Mouse (Mus musculus) layer of hippocampus, adult 2 months (tissue): ENCODE results near the gene Naa35. TPM values are rescaled to one million over a fixed set of nuclear protein-coding genes. Genes with fewer than 3 reads are reported as not detected.

Experiments used
- DNase-seq, 2 experiments: peaks; one replicate each; pipeline ENCODE4 v3.0.0; 2022; ENCODE audit warnings: low spot score in 2 of 2
- H3K27ac ChIP-seq: fragments of 200-600 bp; 2 replicates; pipeline ENCODE4 v1.8.1; 2022
- H3K4me3 ChIP-seq: fragments of 200-600 bp; 2 replicates; pipeline ENCODE4 v1.8.1; 2022; ENCODE audit warnings: mild to moderate bottlenecking
- CTCF ChIP-seq: fragments of 200-600 bp; conservative IDR thresholded peaks from 2 replicates; pipeline ENCODE4 v1.8.1; 2022; ENCODE audit warnings: antibody characterized with exemption, mild to moderate bottlenecking, moderate library complexity
- total RNA-seq, 2 experiments: library from RNA; stranded (reverse); gene quantifications; 2 replicates each; pipeline ENCODE4 v1.2.3; 2021

Naa35 gene
- total RNA-seq, 2 experiments from 2014 or later, result 88.5 to 98.8 TPM

DNA sequence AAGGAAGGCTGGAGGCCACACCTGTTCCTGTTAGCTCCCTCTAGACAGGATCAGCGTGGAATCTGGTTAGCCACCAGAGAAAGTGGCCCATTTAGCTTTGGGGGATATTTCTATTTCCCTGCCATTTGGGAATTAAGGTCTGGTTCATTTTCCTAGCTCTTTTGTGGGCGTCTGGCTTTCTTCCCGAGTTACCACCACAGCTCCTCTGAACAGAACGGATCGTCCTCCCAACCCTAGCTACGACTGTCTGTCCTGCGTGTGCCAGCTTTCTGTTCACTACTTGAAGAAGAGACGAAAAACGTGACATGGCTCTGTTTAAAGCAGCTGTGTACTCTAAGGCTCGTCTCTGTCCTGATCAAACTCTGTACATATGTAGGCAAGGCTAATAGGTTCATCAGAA lies 84.9 kb downstream of the Naa35 start:
- TF ChIP-seq CTCF, result no peak
- DNase-seq, result peak; percentile 66 to 69
- H3K27ac ChIP-seq, result peak overlapping the region; percentile 94

DNA sequence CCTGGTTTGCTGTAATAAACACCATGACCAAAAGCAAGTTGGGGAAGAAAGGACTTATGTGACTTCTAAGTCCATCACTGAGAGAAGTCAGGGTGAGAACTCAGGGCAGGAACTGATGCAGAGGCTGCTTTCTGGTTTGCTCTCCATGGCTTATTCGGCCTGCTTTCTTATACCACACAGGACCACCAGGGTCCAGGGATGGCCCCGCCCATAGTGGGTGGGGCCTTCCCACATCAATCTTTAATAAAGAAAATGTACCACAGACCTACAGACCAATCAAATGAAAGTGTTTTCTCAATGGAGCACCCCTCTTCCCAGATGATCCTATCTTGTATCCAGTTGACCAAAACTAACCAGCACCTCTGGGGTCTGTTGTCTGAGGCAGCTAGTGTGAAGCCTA lies 86.5 kb downstream of the Naa35 start:
- no peak for DNase-seq
- H3K4me3 ChIP-seq, result no peak overlapping the region
- no peak for TF ChIP-seq CTCF
- peak overlapping the region; percentile 94 for H3K27ac ChIP-seq

More for the DNA sequence above, 84.9 kb downstream of the Naa35 start:
- no peak overlapping the region for H3K4me3 ChIP-seq

DNA sequence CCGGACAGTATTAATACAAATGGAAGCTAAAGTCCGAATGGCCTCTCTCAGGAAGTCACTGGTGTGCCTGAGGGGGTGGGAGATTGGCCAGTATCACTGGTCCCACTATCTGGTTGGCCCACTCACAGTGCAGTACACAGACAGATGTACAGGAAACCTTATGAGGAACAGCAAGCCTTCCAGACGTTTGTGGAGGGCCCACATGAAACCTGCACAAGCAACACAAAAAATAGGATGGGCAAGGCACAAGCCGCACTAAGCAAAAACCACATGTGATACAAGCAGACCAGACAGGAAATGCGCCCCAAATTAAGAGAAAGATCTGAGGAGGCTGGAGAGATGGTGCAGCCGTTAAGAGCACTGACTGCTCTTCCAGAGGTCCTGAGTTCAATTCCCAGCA lies 87.2 kb downstream of the Naa35 start:
- H3K27ac ChIP-seq, result peak overlapping the region; percentile 94
- no peak for TF ChIP-seq CTCF

DNA sequence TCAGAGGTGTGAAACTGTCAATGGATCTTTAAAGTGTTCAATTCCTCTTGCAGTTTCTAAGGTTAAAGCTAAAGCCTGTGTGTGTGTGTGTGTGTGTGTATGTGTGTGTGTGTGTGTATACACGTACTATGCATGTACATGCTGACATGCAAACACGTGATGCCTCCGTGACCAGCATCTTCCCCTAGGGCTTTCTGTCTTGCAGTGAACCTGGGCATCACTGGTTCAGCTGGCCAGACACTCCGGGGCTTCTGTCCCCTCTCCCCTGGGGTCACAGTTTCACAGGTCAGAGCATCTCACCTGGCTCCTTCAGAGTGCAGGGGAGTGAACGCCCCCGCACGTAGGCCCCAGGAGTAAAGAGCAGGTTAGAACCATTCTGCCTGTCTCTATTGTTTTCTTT lies 88.5 kb downstream of the Naa35 start:
- peak overlapping the region; percentile 93 for H3K27ac ChIP-seq
- no peak for TF ChIP-seq CTCF
- no peak for DNase-seq
- H3K4me3 ChIP-seq, result peak overlapping the region; percentile 88

More for the DNA sequence above, 87.2 kb downstream of the Naa35 start:
- peak overlapping the region; percentile 1; the same call in 1 of the 2 replicates for H3K4me3 ChIP-seq
- DNase-seq, result no peak

DNA sequence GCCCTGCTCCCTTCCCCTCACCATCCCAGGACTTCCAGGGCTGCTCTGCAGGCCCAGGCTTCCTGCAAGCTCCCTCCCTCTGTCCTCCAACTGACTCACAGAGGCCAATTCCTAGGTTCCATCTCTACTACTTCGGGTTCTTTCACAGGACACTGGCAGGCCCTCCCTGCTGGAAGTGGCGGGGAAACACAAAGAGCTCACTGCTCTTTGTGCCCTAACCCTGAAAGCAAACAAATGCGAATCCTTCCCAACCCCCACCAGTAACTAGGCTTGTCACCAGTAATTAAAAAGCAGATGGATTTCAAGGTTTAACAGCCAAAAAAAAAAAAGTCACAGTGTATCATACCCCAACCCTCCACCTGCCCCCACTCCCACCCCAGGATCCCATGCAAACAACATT lies 89.2 kb downstream of the Naa35 start:
- Histone ChIP-seq H3K4me3 (peak overlapping the region; percentile 88), H3K27ac (peak overlapping the region; percentile 93)
- TF ChIP-seq CTCF, result no peak
- no peak for DNase-seq

DNA sequence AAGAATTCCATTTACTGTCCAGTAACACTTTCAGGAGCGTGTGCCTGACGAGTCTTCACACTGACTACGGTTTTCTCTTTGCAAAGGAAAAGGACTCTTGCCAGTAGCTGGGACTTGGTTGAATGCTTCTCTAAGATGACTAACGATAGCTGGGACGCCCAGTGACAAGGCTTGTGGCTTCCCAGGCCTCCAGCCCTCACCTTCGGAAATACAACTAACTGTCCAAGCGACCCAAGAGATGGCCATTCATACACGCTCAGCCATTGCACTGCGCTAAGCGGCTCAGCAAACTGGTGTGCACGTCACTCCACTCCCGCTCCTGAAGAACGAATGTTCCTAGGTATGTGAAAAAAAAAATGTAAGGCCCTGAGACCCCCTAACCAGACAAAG lies 89.7 kb downstream of the Naa35 start:
- TF ChIP-seq CTCF, result no peak
- H3K4me3 ChIP-seq, result peak overlapping the region; percentile 88
- DNase-seq, result no peak
- H3K27ac ChIP-seq, result peak overlapping the region; percentile 93

DNA sequence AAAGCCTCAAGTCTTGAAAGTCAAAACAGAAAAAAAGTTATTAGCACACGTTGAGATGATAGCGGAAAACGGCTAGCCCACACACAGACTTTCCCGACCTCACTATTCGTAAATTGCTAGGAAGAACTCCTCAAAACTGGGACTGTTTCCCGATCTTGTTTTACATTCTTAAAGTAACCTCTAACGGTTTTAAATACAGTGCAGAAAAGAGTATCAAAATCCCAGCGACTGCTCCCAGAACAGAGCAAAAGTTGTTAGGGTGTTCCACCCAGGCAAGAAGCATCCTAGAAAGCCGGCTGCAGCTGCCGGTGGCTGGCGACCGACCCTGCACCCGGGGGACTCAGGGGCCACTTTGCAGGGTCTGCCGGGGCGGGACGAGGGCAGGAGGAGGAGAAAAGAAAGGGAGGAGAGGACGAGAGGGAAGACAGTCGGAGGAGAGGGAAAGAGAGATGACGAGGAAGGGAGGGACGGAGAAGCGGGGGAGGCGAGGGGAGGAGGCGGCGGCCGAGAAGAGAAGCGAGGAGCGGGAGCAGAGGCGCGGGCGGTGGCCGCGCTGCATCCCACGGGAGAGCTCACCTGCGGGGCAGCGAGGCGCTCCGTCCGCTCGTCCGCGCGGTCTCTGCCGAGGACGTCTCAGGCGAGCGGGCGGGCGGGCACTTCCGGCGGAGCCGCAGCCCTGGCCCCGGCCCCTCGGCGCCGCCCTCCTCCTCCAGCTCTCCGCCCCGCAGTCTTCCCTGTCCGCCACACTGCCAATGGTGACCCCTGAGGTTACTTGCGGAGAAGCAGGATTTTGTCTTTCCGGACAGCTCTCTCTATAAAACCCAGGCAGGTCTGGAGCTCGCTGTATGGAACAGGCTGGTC lies 90.3 kb downstream of the Naa35 start, which contains the start of gene Golm1:
Gene Golm1, minus strand, starts transcription at position 661 of the 861 bp plus-strand sequence.
- DNase-seq, result no peak
- peak within 1 kb of the TSS; percentile 88 for H3K4me3 ChIP-seq

DNA sequence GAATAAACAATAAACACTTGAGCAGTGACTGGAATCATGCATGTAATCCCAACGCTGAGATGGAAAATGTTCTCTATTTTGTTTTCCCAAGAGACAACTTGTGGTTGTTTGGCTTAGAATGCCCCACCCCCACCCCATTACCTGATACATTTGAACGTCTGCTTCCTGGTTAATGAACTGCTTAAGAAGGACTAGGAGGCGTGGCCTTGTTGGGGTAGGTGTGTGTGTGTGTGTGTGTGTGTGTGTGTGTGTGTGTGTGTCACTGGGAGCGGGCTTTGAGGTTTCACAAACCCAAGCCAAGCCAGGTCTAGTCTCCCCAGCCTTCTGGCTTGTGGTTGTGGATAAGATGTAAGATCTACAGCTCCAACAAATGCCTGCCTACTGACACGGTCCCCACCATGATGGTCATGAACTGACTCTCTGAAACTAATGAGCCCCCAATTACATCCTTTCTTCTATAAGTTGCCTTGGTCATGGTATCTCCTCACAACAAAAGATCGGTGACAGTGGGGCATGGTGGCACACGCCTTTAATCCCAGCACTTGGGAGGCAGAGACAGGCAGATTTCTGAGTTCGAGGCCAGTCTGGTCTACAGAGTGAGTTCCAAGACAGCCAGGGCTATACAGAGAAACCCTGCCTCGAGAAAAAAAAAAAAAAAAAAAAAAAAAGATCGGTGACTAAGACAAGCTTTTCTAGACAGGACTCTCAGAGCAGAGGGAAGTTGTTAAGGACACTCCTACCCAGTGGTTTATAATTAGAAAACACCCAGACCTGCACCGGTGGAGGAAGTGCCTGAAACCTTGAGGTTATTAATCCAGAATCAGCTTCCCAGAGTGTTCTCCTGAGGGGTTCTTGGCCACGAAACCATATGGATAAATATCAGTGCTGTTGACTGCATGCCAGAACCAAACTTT lies 91.5 kb downstream of the Naa35 start:
- H3K4me3 ChIP-seq, result no peak overlapping the region
- peak overlapping the region; percentile 93; the same call in 1 of the 2 replicates for H3K27ac ChIP-seq
- DNase-seq, result no peak
- TF ChIP-seq CTCF, result no peak

More for the DNA sequence above, 90.3 kb downstream of the Naa35 start, which contains the start of gene Golm1:
- peak within 1 kb of the TSS; percentile 93 for H3K27ac ChIP-seq
- peak; percentile 32 for TF ChIP-seq CTCF

DNA sequence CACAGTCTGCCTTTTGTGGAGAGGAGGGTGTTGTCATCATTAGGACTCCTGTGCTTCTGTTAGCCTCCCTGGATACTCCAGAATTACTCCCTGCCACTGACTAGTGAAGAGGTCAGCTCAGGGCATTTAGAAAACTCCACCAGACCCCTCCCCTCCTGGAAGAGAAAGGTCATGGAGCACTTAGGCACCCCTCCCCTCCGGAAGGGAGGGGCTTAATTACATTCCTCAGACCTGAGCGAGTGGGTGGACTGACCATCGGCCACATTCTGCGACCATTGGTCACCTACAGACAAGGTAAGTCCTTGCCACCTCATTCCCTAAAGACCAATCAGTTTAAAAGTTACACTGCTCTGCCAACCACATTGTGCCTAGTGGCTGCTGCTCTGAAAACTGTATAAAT lies 94.2 kb downstream of the Naa35 start:
- H3K4me3 ChIP-seq, result no peak overlapping the region
- no peak for DNase-seq
- H3K27ac ChIP-seq, result no peak overlapping the region
- TF ChIP-seq CTCF, result no peak

DNA sequence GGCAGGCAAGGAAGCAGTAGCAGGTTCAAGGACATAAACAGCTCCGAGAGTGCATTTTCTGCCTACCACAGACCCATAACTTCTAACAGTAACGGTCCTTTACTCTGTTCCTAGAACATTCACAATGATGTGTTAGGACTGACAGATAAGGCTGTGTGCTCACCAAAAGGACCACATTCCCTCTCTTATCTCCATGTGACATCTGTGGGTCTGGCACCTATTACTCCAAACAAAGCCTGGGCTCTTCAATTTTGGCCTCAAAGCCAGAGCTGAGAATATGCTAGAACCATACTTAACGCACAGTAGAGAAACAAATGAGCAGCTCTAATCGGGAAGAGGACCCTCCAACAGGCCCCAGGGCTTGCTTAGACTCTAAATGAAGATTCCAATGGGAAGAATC lies 94.8 kb downstream of the Naa35 start:
- Histone ChIP-seq H3K4me3 (no peak overlapping the region), H3K27ac (no peak overlapping the region)
- no peak for TF ChIP-seq CTCF
- DNase-seq, result no peak

DNA sequence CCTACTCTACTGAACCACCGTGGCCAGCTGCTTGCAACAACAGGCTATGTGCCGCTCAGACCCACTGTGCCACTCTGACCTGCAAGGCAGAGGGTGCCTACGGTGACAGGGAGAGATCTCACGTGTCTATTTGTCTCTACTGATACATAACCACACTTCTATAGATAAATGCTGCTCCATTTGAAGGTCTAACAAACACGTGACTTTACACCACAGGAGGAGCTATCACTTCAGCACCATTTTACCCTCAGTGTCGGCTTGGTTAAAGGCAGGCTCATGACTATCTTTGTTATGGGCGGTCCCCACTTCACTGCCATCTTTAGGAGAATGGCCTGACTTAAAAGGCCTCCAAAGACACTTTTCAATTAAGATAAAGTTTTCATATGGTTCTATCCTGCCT lies 97.6 kb downstream of the Naa35 start:
- Histone ChIP-seq H3K27ac (no peak overlapping the region), H3K4me3 (no peak overlapping the region)
- TF ChIP-seq CTCF, result no peak
- no peak for DNase-seq

DNA sequence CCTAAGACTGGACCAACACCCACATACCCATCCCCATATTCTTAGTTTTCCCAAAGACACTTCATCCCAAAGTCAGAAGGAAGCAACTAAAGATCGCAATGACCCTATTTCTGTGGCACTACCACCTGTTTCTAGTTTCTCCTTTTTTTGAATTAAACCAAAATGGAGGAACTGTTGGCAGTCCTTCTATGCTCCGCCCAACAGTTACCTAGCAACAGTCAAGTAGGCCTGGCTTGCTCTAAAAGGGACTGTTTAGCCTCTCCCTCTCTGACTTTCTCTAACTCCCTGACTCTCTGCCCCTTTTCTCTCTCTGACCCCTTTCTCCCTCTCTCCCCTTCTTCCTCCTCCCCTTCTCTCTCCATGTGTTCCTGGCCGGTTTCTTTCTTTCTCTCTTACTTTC lies 100.2 kb downstream of the Naa35 start:
- no peak overlapping the region for H3K4me3 ChIP-seq
- DNase-seq, result no peak
- TF ChIP-seq CTCF, result no peak
- H3K27ac ChIP-seq, result no peak overlapping the region

Other genes starting within 250 kb of the Naa35 start
- 100 to 1,000 TPM; 374 to 406 TPM for gene Agtpbp1, start within 50 bp of the Naa35 start, total RNA-seq
- gene Golm1, start 90.6 kb downstream of the Naa35 start, total RNA-seq, result 10 to 100 TPM; 67.4 to 71.8 TPM
- not detected for gene 4921517D22Rik, start 108.8 kb downstream of the Naa35 start, total RNA-seq
- under 1 TPM; 0.22 to 0.26 TPM for gene Spata31d1a, start 125.1 kb downstream of the Naa35 start, total RNA-seq
- gene Spata31d1b, start 127.0 kb downstream of the Naa35 start, total RNA-seq, result under 1 TPM in 1 of 2 experiments, not detected in 1; 0.12 TPM
- gene Spata31d1d, start 146.5 kb downstream of the Naa35 start, total RNA-seq, result not detected
- gene 1700014D04Rik, start 161.5 kb downstream of the Naa35 start, total RNA-seq, result under 1 TPM; 0.31 to 0.86 TPM
- gene Isca1, start 184.6 kb downstream of the Naa35 start, total RNA-seq, result 100 to 1,000 TPM; 138 to 142 TPM
- gene Gm49354, start 197.0 kb downstream of the Naa35 start, total RNA-seq, result not detected
- gene Tut7, start 237.9 kb downstream of the Naa35 start, total RNA-seq, result 10 to 100 TPM; 55.1 to 68.5 TPM